Mouse (Mus musculus) kidney, embryonic 16.5 days (tissue): ENCODE results near the gene Nr2e1. TPM values are rescaled to one million over a fixed set of nuclear protein-coding genes. Genes with fewer than 3 reads are reported as not detected.

Experiments used
- ATAC-seq: fragments of 200-750 bp; cut with Nextera tagmentation; 2 replicates; pipeline ENCODE4 v1.8.0; 2017; ENCODE audit warnings: moderate TSS enrichment; ENCODE audit not compliant: low FRiP score, low TSS enrichment
- H3K27ac ChIP-seq: fragments of 300-500 bp; sonication (generic); 2 replicates; pipeline ENCODE4 v1.5.1; 2014; ENCODE audit warnings: low read length
- H3K27me3 ChIP-seq: fragments of 300-500 bp; sonication (generic); 2 replicates; pipeline ENCODE4 v1.6.1; 2014; ENCODE audit warnings: low read length, control low read depth, mixed read lengths; ENCODE audit not compliant: insufficient read depth
- H3K36me3 ChIP-seq: fragments of 300-500 bp; sonication (generic); 2 replicates; pipeline ENCODE4 v1.6.1; 2014; ENCODE audit warnings: low read length, control low read depth, mixed read lengths; ENCODE audit not compliant: insufficient read depth
- H3K4me1 ChIP-seq: fragments of 300-500 bp; sonication (generic); 2 replicates; pipeline ENCODE4 v1.6.1; 2014; ENCODE audit warnings: low read length, control low read depth, mixed read lengths; ENCODE audit not compliant: insufficient read depth
- H3K4me2 ChIP-seq: fragments of 300-500 bp; sonication (generic); replicated peaks from 2 replicates; pipeline ENCODE4 v1.6.1; 2014; ENCODE audit warnings: low read depth, low read length
- H3K4me3 ChIP-seq: fragments of 300-500 bp; sonication (generic); 2 replicates; pipeline ENCODE4 v1.5.1; 2014; ENCODE audit warnings: mild to moderate bottlenecking, low read length
- H3K9ac ChIP-seq: fragments of 300-500 bp; sonication (generic); replicated peaks from 2 replicates; pipeline ENCODE4 v1.6.1; 2014; ENCODE audit warnings: low read length
- H3K9me3 ChIP-seq: fragments of 300-500 bp; sonication (generic); 2 replicates; pipeline ENCODE4 v1.6.1; 2016; ENCODE audit warnings: low read length, control low read depth
- WGBS: fragments of 180-500 bp; shearing (Covaris S2); extraction: QIAGEN DNeasy Blood & Tissue Kit; methylation state at CpG from one replicate; pipeline ENCODE4 v1.1.7; 2014; 5-methylcytosine and 5-hydroxymethylcytosine counted together
- polyA plus RNA-seq: library from polyadenylated mRNA; unstranded; fragments of >200 nt; fragmentation: Nextera tagmentation; extraction: Ambion mirVana; gene quantifications from 2 replicates; pipeline ENCODE4 v1.2.1, GENCODE M21; 2015

Nr2e1 gene
- polyA plus RNA-seq, 1 experiment from 2014 or later, result not detected

DNA sequence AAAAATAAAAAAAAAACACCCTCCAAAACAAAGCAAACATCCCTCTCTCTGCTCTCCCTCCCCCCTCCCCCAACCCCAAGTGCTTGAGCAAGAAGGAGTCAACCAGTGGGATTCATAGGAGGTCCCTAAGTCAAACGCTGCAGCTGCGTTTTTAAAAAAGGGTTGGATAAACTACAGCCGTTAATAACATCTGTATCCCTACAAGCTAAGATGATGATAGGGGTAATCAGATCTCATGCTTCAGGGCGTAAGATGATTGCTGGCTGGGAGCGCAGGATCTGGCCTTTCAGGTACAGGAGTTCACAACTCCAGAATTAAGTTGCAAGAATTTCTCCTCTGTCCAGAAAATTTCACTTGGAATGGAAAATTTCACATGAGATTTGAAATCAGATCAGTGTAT, 6.1 kb upstream of the Nr2e1 start:
- no peak overlapping the region for H3K4me2 ChIP-seq
- no peaks in the 10 kb centered on the region for H3K36me3 ChIP-seq
- H3K4me1 ChIP-seq, result peaks cover 8% of the 10 kb centered on the region

DNA sequence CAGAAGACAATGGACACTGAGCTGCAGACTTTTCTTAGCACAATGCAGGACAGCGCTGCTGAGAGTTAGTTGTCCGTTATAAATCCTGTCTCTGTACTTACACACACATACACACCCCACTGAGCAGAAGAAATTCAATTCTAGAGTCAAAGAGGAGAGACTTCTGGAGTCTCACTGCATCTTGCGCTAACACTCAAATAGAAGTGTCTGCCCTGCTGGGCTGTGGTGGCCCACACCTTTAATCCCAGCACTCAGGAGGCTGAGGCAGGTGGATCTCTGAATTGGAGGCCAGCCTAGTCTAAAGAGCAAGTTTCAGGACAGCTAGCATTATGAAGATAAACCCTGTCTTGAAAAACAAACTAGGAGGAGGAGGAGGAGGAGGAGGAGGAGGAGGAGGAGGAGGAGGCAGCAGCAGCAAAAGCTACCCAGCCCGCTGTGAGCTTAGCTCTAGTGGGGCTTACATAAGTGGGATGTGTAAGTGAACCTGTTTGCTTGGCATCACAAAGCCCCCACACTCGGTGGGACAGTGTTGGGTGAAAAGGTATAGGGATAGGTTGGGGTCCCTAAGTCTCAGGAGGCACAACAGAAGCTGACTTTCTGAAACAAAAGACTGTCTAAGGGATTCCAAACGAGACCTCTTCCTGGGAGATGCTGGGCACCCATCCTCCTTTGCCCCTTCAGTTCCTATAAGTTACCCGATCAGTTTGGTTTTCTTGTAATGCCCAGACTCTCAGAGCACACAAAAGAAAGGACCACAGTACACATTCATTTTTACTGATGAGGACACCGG, 4.7 kb upstream of the Nr2e1 start:
- peaks cover 100% of the 10 kb centered on the region for H3K27me3 ChIP-seq
- WGBS, result 4% methylated on average over 8 of the region's 8 CpGs
- peaks cover 18% of the 10 kb centered on the region for H3K4me1 ChIP-seq
- no peak overlapping the region for H3K27ac ChIP-seq
- no peak overlapping the region for H3K9ac ChIP-seq
- peaks cover 3% of the 10 kb centered on the region; the same call in 1 of the 2 replicates for H3K9me3 ChIP-seq
- no peak overlapping the region for H3K4me3 ChIP-seq
- no peaks in the 10 kb centered on the region for H3K36me3 ChIP-seq
- H3K4me2 ChIP-seq, result no peak overlapping the region
- no peak for ATAC-seq

More for the DNA sequence above, 6.1 kb upstream of the Nr2e1 start:
- 3% methylated on average over 5 of the region's 5 CpGs for WGBS
- Histone ChIP-seq H3K27ac (no peak overlapping the region), H3K4me3 (no peak overlapping the region), H3K9me3 (peaks cover 7% of the 10 kb centered on the region; the same call in 1 of the 2 replicates), H3K9ac (no peak overlapping the region), H3K27me3 (peaks cover 100% of the 10 kb centered on the region)
- ATAC-seq, result no peak

DNA sequence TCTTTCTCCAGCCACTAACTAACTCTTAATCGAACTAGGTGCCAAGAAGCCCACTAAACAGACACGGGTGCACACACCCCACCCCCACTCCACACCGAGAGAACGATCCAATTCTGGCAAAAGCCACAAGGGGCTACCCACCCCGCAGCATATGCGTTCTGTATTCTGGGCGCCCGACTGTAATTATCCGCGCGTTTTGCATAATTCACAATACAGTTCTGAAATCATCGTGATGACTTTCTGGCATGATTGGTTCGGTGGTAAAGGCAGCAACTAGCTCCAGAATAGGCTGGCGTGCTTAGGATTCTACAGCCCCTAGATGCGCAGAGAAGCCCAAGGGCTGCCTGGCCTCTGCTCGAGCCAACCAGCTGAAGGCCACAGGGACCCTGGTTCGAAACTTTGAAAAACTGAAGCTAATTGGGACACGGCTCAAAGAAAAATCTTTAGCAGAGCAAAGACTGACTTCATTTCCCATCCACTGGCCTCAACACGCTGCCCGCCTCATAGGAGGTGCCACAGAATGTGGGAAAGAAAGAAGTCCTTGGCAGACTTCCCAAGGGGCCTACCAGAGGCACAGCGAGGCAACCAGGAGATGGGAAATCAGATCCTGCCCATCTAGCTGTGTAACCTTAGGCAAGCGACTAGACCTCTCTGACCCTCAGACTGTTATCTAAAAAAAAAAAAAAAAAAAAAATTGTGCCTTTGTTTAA, 2.3 kb upstream of the Nr2e1 start:
- peaks cover 15% of the 10 kb centered on the region for H3K4me1 ChIP-seq
- no peak overlapping the region for H3K9ac ChIP-seq
- no peaks in the 10 kb centered on the region for H3K36me3 ChIP-seq
- WGBS, result 3% methylated on average over 22 of the region's 22 CpGs
- no peak overlapping the region for H3K4me2 ChIP-seq
- H3K27me3 ChIP-seq, result peaks cover 98% of the 10 kb centered on the region
- peaks cover 3% of the 10 kb centered on the region; the same call in 1 of the 2 replicates for H3K9me3 ChIP-seq
- H3K4me3 ChIP-seq, result no peak overlapping the region
- no peak for ATAC-seq
- H3K27ac ChIP-seq, result no peak overlapping the region

DNA sequence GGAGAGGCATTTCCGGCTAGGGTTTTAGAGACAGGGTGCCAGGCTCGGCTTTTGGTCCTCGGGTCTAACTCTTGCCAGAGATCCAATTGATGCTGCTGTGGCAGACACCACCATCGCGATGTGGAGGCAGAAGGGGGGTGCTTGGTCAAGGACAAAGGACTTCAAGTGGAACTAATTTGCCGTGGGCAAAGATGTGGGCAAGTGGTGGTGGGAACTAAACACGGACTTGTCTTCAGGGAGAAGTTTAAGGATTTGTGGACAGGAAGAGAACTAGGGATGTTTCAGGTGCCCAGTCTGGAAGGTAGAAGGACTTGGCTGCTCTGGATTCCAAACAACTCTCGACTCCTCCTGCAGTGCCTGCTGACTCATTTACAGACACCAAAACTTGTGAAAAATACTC, 1.7 kb upstream of the Nr2e1 start:
- Histone ChIP-seq H3K9me3 (peaks cover 3% of the 10 kb centered on the region; the same call in 1 of the 2 replicates), H3K27me3 (peaks cover 98% of the 10 kb centered on the region), H3K4me2 (no peak overlapping the region), H3K36me3 (no peaks in the 10 kb centered on the region), H3K9ac (no peak overlapping the region), H3K27ac (no peak overlapping the region), H3K4me3 (no peak overlapping the region), H3K4me1 (peaks cover 15% of the 10 kb centered on the region)
- ATAC-seq, result no peak
- WGBS, result 2% methylated on average over 8 of the region's 8 CpGs

DNA sequence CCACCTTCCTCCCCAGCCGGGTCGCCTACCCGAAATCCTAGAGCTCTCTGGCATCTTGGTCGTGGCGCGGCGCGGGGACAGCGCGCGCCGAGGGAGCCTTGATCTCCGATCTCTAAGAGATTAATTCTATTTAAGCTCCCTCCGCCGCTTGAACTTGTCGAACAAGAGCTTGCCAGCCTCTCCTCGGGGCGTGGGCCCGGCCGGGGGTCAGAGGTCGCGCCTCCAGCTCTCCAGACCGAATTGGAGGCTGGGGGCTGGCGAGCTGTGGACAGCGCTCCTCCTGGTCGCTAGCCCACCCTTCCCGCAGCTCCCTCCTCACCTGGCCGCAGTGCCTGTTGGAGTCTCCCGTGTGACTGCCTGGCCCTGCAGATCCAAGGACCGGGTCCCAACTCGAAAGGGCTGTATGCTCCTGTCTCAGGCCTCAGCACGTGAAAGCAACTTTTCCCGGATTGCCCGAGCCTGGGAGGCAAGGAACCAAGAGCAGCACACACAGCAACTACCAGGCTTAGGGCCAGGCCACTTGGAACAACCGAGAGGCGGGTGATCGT, 1.1 kb upstream of the Nr2e1 start:
- H3K4me3 ChIP-seq, result no peak overlapping the region

DNA sequence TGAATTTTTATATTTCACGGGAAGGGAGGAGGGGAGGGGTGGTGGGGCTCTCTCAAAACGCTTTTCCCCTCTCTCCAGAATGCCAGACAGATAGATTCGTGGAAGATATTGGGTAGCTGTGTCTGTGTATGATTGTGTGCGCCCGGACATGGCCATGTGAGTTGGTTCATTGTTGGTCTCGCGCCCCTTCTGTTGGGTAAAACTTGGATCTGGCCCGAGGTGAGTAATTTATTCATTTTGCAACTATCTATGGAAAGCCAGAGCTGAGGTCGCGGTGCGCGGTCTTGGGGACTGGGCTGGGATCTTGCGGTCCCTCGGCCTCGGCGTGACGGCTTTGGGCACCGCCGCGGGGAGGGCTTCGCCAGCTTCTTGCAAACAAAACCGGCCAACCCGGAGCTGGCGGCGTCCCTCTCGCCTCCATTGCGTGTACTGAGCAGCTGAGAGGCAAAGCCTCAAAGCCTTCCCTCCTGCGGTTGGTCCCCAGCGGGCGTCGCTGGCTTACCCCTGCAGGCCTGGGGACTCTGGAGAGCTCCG, 537 bp upstream of the Nr2e1 start:
- H3K27me3 ChIP-seq, result peaks cover 98% of the 10 kb centered on the region
- peaks cover 3% of the 10 kb centered on the region; the same call in 1 of the 2 replicates for H3K9me3 ChIP-seq
- peaks cover 21% of the 10 kb centered on the region for H3K4me1 ChIP-seq
- H3K4me3 ChIP-seq, result no peak overlapping the region
- H3K9ac ChIP-seq, result no peak overlapping the region
- WGBS, result 1% methylated on average over 32 of the region's 32 CpGs
- no peaks in the 10 kb centered on the region for H3K36me3 ChIP-seq
- ATAC-seq, result no peak
- no peak overlapping the region for H3K27ac ChIP-seq
- H3K4me2 ChIP-seq, result 0 out of 2 replicates have a peak overlapping the region, but pooled peaks have one; percentile 10

More for the DNA sequence above, 1.1 kb upstream of the Nr2e1 start:
- ATAC-seq, result no peak
- Histone ChIP-seq H3K9me3 (peaks cover 3% of the 10 kb centered on the region; the same call in 1 of the 2 replicates), H3K27me3 (peaks cover 98% of the 10 kb centered on the region), H3K4me1 (peaks cover 19% of the 10 kb centered on the region), H3K9ac (no peak overlapping the region), H3K27ac (no peak overlapping the region), H3K4me2 (0 out of 2 replicates have a peak overlapping the region, but pooled peaks have one; percentile 10), H3K36me3 (no peaks in the 10 kb centered on the region)
- under 1% methylated on average over 37 of the region's 37 CpGs for WGBS

DNA sequence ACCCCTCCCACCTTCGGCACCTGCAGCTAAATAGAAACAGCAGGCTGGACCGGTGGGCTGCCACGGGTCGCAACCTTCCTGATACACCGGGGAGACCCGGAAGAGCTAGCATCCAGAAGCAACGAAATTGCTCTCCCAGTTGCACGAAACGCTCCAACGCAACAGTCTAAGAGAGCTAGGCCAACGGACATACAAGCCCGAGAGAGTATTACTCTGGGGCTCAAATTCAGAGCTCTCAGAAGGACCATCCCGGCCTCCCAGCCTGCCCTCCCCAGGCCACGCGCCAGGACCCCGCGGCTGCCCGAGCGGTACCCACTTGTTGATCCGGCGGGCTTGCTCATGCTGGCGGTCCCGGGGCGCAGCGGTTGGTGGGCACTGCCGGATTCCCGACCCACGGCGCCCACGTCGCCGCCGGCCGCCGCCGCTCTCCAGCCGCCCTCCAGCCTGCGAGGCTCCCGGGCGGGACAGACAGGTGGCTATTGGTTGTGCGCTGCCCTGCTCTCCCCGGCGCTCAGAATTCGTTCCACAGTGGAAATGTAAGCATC, 794 bp downstream of the Nr2e1 start:
- under 1% methylated on average over 44 of the region's 44 CpGs for WGBS
- peaks cover 98% of the 10 kb centered on the region for H3K27me3 ChIP-seq
- peaks cover 3% of the 10 kb centered on the region; the same call in 1 of the 2 replicates for H3K9me3 ChIP-seq
- H3K36me3 ChIP-seq, result no peaks in the 10 kb centered on the region
- H3K4me2 ChIP-seq, result 0 out of 2 replicates have a peak overlapping the region, but pooled peaks have one; percentile 6
- H3K4me1 ChIP-seq, result peaks cover 21% of the 10 kb centered on the region
- H3K9ac ChIP-seq, result no peak overlapping the region
- no peak for ATAC-seq
- no peak overlapping the region for H3K27ac ChIP-seq
- peak overlapping the region; percentile 11; the same call in 1 of the 2 replicates for H3K4me3 ChIP-seq

DNA sequence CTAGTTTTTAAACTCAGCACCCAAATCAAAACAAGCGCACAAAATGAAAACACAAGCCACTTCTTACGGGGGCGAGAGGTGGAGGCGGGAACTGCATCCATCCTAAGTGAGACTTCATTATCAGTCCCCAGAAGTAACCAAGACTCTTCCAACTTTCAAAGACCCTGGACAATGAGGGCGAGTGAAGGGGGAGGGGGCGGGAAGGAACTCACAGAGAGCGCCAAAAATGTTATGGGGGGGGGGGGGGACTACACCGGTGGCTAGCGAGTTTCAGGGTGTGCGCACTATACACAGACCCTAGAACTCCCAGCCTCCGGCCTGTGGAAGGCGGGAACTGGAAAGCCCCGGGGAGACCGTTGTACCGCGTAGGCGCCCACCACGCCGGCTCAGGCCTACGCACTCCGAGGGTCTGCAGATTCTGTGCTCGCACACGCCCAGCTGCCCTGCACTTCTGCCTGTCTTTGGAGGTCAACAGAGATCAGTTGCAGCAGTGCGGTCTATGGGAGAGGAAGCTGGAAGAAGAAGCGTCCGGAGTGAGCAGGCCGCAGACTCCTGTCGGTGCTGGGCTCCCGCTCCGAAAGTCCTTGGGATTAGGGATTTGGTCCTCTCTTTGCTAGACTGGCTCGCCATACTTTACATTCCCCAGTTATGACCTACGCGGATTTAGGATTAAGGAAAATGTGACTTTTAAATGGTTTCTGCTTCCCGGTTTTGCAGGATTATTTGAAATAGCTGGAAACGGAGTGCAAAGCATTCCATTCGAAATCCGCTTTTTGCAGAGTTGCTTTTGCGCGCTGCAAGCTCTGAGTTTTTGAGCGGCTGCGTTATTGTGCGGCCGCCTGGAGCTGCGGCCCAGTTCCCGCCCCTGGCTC, 1.5 kb downstream of the Nr2e1 start:
- no peak for ATAC-seq
- Histone ChIP-seq H3K4me2 (0 out of 2 replicates have a peak overlapping the region, but pooled peaks have one; percentile 6), H3K27me3 (peaks cover 99% of the 10 kb centered on the region), H3K27ac (no peak overlapping the region), H3K36me3 (no peaks in the 10 kb centered on the region), H3K4me1 (peaks cover 21% of the 10 kb centered on the region), H3K9me3 (peaks cover 3% of the 10 kb centered on the region; the same call in 1 of the 2 replicates), H3K9ac (no peak overlapping the region), H3K4me3 (0 out of 2 replicates have a peak overlapping the region, but pooled peaks have one; percentile 11)
- WGBS, result under 1% methylated on average over 45 of the region's 45 CpGs

DNA sequence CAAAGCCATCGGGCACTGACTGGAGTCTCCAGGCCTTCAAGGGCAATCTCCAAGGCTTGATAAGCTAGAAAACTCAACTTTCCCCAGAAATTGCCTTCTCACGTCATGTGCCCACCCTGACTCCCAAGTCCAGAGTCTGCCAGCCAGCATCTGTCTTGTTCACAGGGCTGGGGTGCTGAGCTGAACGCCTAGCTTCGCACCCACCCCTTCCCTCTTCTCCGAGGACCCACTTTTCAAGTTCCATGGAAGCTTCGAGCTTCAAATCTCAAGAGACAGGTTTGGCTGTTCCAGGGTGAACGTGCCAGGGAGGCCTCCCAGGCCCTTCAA, 2.5 kb downstream of the Nr2e1 start:
- Histone ChIP-seq H3K9ac (no peak overlapping the region), H3K27me3 (peaks cover 99% of the 10 kb centered on the region), H3K4me1 (peaks cover 21% of the 10 kb centered on the region), H3K4me3 (no peak overlapping the region), H3K36me3 (no peaks in the 10 kb centered on the region), H3K27ac (no peak overlapping the region), H3K9me3 (no peaks in the 10 kb centered on the region), H3K4me2 (no peak overlapping the region)
- 2% methylated on average over 7 of the region's 7 CpGs for WGBS
- ATAC-seq, result no peak
